Mouse (Mus musculus): ENCODE results near the gene Psen1. TPM values are rescaled to one million over a fixed set of nuclear protein-coding genes. Genes with fewer than 3 reads are reported as not detected.

The Psen1 gene
- 100 to 1,000 TPM; 109 to 112 TPM for polyA plus RNA-seq (2017; shearing (Covaris generic))

DNA sequence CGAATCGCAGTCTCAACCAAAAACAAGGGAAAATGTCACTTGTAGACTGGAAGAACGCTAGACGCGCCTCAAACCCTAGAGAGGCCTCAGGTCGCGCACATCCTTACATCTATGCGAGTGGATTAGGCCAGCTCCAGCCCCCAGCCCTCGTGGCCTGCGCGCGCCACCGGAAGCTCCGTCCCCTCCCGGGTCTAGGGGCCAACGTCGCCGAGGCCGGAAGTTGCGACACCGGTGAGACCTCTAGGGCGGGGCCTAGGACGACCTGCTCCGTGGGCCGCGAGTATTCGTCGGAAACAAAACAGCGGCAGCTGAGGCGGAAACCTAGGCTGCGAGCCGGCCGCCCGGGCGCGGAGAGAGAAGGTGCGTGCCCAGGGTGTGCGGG is at the start of gene Psen1:
TSS of gene Psen1 (plus strand) at position 219 of the 382 bp plus-strand sequence.

DNA sequence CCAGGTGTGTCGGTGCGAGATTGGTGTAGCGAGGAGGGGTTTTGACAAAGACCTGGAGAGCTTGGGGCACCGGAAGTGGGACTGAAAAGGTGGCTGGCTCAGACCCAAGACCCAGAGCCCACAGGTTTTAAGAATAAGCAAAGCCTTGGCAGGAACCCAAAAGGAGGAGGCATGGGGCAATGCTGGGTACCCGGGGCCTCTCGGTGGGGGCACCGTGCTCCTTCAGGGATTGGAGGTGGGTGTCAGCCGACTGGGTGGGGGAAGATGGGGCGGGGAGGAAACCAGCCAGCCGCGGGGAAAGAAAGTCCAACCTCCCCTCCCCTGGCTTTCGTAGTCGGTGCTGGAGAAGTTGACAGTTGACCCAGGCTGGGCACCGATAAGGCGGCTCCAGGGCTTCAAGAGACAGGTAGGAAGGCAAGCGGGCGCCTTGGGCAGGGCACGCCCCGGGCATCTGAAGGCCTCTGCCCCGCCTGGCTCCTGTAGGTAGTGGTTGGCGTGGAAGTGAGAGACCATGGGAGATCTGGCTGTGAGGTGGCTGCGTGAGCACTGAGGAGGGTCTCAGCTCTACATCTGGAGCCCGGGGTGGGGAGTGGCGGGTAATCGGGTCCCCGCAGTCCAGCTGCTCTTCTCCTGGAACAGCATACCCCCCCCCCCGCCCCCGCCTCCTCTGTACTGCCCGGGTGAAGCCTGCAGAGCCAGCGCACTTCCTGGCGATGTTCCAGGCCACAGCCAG is 75.5 kb downstream of the Psen1 start, which contains the start of gene Papln:
TSS of gene Papln (plus strand) at position 324 of the 733 bp plus-strand sequence.

Other genes starting within 250 kb of the Psen1 start
- gene Dpf3, start 200.4 kb upstream of the Psen1 start, polyA plus RNA-seq (2017; shearing (Covaris generic)), result 1 to 10 TPM in 1 of 2 experiments, under 1 TPM in 1; 0.16 to 2.8 TPM
- 10 to 100 TPM; 25.2 to 32.4 TPM for gene Dcaf4, start 167.7 kb upstream of the Psen1 start, polyA plus RNA-seq (2017; shearing (Covaris generic))
- gene Zfyve1, start 90.9 kb upstream of the Psen1 start, polyA plus RNA-seq (2017; shearing (Covaris generic)), result 10 to 100 TPM; 11.5 to 14.4 TPM
- 100 to 1,000 TPM; 330 to 337 TPM for gene Rbm25, start 56.9 kb upstream of the Psen1 start, polyA plus RNA-seq (2017; shearing (Covaris generic))
- 1 to 10 TPM in 1 of 2 experiments, not detected in 1; 1.1 TPM for gene Papln, start 75.5 kb downstream of the Psen1 start, polyA plus RNA-seq (2017; shearing (Covaris generic))
- 10 to 100 TPM; 39.0 to 44.4 TPM for gene Numb, start 233.8 kb downstream of the Psen1 start, polyA plus RNA-seq (2017; shearing (Covaris generic))